Mouse (Mus musculus) stomach, embryonic 16.5 days (tissue): ENCODE results near the gene Osr1. TPM values are rescaled to one million over a fixed set of nuclear protein-coding genes. Genes with fewer than 3 reads are reported as not detected.
A peak's percentile ranks its signal among the peaks of the same experiment; 100 is the strongest.

Experiments
- ATAC-seq: fragments of 200-750 bp; cut with Nextera tagmentation; 2 replicates; pipeline ENCODE4 v1.8.0; 2017; ENCODE audit warnings: moderate number of reproducible peaks, moderate TSS enrichment; ENCODE audit not compliant: insufficient read depth, low FRiP score
- H3K27ac ChIP-seq: fragments of 300-500 bp; sonication (generic); 2 replicates; pipeline ENCODE4 v1.5.1; 2014; ENCODE audit warnings: low read length
- H3K27me3 ChIP-seq: fragments of 300-500 bp; sonication (generic); 2 replicates; pipeline ENCODE4 v1.6.1; 2014; ENCODE audit warnings: low read length, control low read depth, mixed read lengths; ENCODE audit not compliant: control insufficient read depth, insufficient read depth
- H3K36me3 ChIP-seq: fragments of 300-500 bp; sonication (generic); 2 replicates; pipeline ENCODE4 v1.6.1; 2014; ENCODE audit warnings: low read length; ENCODE audit not compliant: control insufficient read depth, insufficient read depth
- H3K4me1 ChIP-seq: fragments of 300-500 bp; sonication (generic); 2 replicates; pipeline ENCODE4 v1.6.1; 2014; ENCODE audit warnings: low read length, control low read depth, mixed read lengths; ENCODE audit not compliant: control insufficient read depth, insufficient read depth
- H3K4me2 ChIP-seq: fragments of 300-500 bp; sonication (generic); 2 replicates; pipeline ENCODE4 v1.6.1; 2014; ENCODE audit warnings: low read depth, low read length, mixed read lengths
- H3K4me3 ChIP-seq: fragments of 300-500 bp; sonication (generic); replicated peaks from 2 replicates; pipeline ENCODE4 v1.5.1; 2014; ENCODE audit warnings: mild to moderate bottlenecking, low read length
- H3K9ac ChIP-seq: fragments of 300-500 bp; sonication (generic); 2 replicates; pipeline ENCODE4 v1.6.1; 2014; ENCODE audit warnings: low read length
- H3K9me3 ChIP-seq: fragments of 300-500 bp; sonication (generic); replicated peaks from 2 replicates; pipeline ENCODE4 v1.6.1; 2016; ENCODE audit warnings: low read length, control low read depth; ENCODE audit not compliant: control insufficient read depth
- WGBS: fragments of 180-500 bp; shearing (Covaris S2); extraction: QIAGEN DNeasy Blood & Tissue Kit; methylation state at CpG from one replicate; pipeline ENCODE4 v1.1.7; 2014; 5-methylcytosine and 5-hydroxymethylcytosine counted together
- polyA plus RNA-seq: library from polyadenylated mRNA; unstranded; fragments of >200 nt; fragmentation: Nextera tagmentation; extraction: Ambion mirVana; gene quantifications from 2 replicates; pipeline ENCODE4 v1.2.1, GENCODE M21; 2015

The Osr1 gene
- polyA plus RNA-seq, result 37.6 and 39.8 TPM in 2 replicates

DNA sequence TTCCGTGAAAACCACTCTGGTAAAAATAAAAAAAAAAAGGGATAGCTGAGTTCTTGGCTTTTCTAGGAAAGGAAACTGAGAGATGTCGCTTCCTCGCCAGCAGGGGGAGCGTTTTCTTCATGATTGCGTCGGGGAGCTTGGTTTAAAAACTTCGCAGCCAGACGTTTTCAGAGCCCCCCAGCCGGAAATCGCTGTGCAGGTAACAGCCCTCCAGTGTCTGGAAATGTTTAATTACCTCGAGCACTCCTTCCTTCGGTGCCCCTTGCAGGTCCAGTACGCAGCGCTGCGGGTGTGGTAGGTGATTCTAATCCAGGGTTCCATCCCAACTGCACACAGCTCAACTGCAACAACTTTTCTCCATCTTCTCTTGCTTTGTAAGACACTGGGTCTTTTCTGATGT is at the start of gene Osr1:
TSS of gene Osr1 (plus strand) at position 146 of the 400 bp plus-strand sequence.
- Histone ChIP-seq H3K27ac (no peak within 1 kb of the TSS), H3K4me3 (peak within 1 kb of the TSS; percentile 56), H3K4me2 (peak within 1 kb of the TSS; percentile 88), H3K27me3 (peaks cover 12% of the 10 kb centered on the region), H3K4me1 (peaks cover 14% of the 10 kb centered on the region; the same call in 1 of the 2 replicates), H3K36me3 (no peaks in the 10 kb centered on the region), H3K9me3 (no peaks in the 10 kb centered on the region), H3K9ac (peak within 1 kb of the TSS; percentile 54)
- ATAC-seq, result no peak
- under 1% methylated on average over 15 of the region's 15 CpGs for WGBS

DNA sequence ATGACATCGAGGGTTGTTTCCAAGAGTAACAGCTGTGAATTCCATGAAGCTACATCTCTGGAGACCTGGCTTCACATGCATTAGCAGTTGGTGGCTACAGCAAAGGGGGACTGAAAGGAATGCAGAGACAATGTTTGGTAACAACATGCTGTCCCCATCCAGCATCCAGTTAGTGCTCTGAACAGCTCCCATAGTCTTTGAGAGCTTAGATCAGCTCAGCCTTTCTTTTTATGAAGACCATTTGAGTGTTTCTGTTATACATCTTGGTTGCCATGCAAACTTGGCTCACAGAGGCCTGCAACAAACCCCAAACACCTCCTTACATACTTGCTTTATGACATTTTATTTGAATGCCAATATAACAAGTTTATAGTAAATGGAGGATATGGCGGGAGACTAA is 19.6 kb upstream of the Osr1 start:
- 82% methylated on average over 2 of the region's 2 CpGs for WGBS
- Histone ChIP-seq H3K4me2 (no peak overlapping the region), H3K27me3 (no peaks in the 10 kb centered on the region), H3K36me3 (no peaks in the 10 kb centered on the region), H3K9me3 (no peaks in the 10 kb centered on the region), H3K4me1 (no peaks in the 10 kb centered on the region), H3K4me3 (no peak overlapping the region), H3K27ac (no peak overlapping the region), H3K9ac (no peak overlapping the region)
- no peak for ATAC-seq

DNA sequence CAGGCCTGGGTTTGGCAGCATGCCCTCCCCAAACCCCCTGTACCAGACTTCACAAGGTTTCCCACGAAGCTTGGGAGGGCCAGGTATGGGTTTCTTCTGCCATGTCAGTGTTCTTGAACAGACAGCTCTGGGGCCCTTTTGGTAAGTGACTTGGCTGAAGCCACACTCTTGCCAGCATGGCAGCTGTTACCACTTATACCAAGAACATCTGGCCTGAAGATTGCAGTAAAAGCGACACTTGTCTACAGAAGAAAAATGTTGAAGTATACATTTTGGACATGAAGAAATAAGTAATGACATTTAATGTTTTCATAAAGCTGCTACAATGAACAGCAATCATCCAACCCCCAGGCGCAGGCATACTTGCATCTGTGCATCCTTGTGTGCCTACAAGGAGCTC is 5.0 kb upstream of the Osr1 start:
- no peak overlapping the region for H3K9ac ChIP-seq
- no peaks in the 10 kb centered on the region for H3K27me3 ChIP-seq
- 61% methylated on average over 3 of the region's 3 CpGs for WGBS
- no peak overlapping the region for H3K27ac ChIP-seq
- H3K4me1 ChIP-seq, result no peaks in the 10 kb centered on the region
- H3K4me2 ChIP-seq, result no peak overlapping the region
- no peak overlapping the region for H3K4me3 ChIP-seq
- H3K36me3 ChIP-seq, result no peaks in the 10 kb centered on the region
- H3K9me3 ChIP-seq, result no peaks in the 10 kb centered on the region
- no peak for ATAC-seq

GRCm38 (mm10) chr12:9570496-9570995 is 630 bp downstream of the Osr1 start:
- Histone ChIP-seq H3K4me2 (peak overlapping the region; percentile 88), H3K4me3 (peak overlapping the region; percentile 56), H3K27me3 (peaks cover 12% of the 10 kb centered on the region), H3K4me1 (peaks cover 14% of the 10 kb centered on the region; the same call in 1 of the 2 replicates), H3K36me3 (no peaks in the 10 kb centered on the region), H3K27ac (no peak overlapping the region), H3K9ac (peak overlapping the region; percentile 54), H3K9me3 (no peaks in the 10 kb centered on the region)
- 3% methylated on average over 17 of the region's 17 CpGs for WGBS
- ATAC-seq, result no peak

- ATAC-seq, result no peak
- peak overlapping the region; percentile 18; the same call in 1 of the 2 replicates for H3K9ac ChIP-seq
- H3K4me2 ChIP-seq, result peak overlapping the region; percentile 88
- 34% methylated on average over 13 of the region's 13 CpGs for WGBS
- peaks cover 14% of the 10 kb centered on the region; the same call in 1 of the 2 replicates for H3K4me1 ChIP-seq
- H3K27me3 ChIP-seq, result peaks cover 16% of the 10 kb centered on the region
- H3K36me3 ChIP-seq, result no peaks in the 10 kb centered on the region
- H3K27ac ChIP-seq, result no peak overlapping the region
- H3K4me3 ChIP-seq, result no peak overlapping the region
- no peaks in the 10 kb centered on the region for H3K9me3 ChIP-seq
Measured at GRCm38 (mm10) chr12:9571276-9571940, 1.5 kb downstream of the Osr1 start.

DNA sequence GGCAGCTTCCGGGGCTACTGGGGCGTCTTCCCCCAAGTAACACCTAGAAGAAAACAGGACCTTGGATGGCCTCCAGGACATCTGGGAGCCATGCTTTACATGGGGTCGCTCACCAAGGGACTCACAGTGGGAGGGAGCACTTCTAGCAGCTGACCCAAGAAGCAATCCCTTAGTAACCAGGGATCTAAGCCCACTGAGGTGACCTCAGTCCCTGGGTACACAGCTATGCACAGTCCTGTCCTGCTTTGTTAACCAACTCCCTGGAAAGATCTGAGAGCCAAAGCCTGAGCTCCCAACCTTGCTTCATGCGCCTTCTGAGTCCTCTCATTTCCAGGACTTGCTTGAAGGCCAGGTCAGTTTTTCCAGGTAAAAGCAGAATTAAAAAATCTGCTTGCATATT is 2.1 kb downstream of the Osr1 start:
- H3K4me1 ChIP-seq, result peaks cover 14% of the 10 kb centered on the region; the same call in 1 of the 2 replicates
- no peak overlapping the region for H3K4me3 ChIP-seq
- no peak overlapping the region for H3K27ac ChIP-seq
- whole genome bisulfite sequencing, result 73% methylated on average over 4 of the region's 4 CpGs
- H3K4me2 ChIP-seq, result no peak overlapping the region
- no peak for ATAC-seq
- H3K9me3 ChIP-seq, result no peaks in the 10 kb centered on the region
- H3K27me3 ChIP-seq, result peaks cover 19% of the 10 kb centered on the region
- no peak overlapping the region for H3K9ac ChIP-seq
- H3K36me3 ChIP-seq, result no peaks in the 10 kb centered on the region

DNA sequence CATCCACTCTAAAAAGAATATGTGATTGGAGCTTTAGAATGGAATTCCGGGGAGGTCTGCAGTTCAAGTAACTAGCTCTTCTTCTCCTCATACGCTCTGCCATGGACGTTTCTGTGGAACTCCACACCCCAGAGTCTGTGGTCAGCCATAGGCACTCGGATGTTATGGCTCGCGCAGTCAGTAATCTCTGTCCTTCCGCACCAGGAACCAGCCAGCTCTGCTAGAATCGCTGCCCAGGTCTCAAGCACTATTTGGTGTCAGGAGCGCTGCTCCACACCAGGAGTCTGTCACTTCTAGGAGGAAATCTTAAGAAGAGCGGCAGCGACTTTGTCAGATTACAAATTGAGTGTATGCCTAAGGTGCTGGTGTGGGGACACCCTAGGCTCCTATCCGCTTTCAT is 3.8 kb downstream of the Osr1 start:
- Histone ChIP-seq H3K4me2 (peak overlapping the region; percentile 57), H3K27ac (peak overlapping the region; percentile 39; the same call in 1 of the 2 replicates), H3K27me3 (peaks cover 23% of the 10 kb centered on the region), H3K9me3 (no peaks in the 10 kb centered on the region), H3K4me1 (peaks cover 14% of the 10 kb centered on the region; the same call in 1 of the 2 replicates), H3K4me3 (peak overlapping the region; percentile 64), H3K36me3 (no peaks in the 10 kb centered on the region), H3K9ac (peak overlapping the region; percentile 81)
- no peak for ATAC-seq
- WGBS, result 9% methylated on average over 12 of the region's 12 CpGs

DNA sequence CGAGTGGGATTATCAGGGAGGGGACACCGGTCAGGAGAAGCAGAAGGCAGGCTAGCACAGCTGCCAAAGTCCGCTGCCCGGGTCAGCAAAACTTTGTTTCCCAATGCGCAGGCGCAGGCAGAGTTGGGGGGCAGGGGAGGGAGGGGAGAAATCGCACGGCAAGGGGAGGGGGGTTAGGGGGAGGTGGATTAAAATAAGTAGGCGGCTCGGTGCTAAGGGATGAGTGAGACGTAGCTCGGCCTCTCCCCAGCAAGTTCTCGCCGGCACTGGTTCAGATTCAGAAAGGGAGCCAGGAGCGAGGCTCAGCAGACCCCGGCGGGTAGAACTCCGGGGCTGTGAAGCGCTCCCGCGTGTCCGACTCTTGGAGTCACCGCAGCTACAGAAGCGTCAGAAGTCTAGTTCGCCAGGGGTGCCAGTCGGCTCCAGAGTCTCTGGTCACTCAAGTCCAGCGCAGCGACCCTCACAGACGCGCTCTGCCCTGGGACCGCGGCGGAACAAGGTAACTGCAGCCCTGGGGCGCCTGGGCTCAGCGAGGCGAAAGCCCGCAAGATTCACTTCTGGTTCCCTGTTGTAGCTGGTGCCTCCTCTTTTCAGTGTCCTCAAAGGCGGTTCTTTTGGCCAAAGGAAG is 4.4 kb downstream of the Osr1 start:
- peaks cover 29% of the 10 kb centered on the region for H3K27me3 ChIP-seq
- H3K27ac ChIP-seq, result peak overlapping the region; percentile 76
- WGBS, result under 1% methylated on average over 38 of the region's 38 CpGs

More for the DNA sequence above, 4.4 kb downstream of the Osr1 start:
- ATAC-seq, result peak; percentile 81
- peaks cover 14% of the 10 kb centered on the region; the same call in 1 of the 2 replicates for H3K4me1 ChIP-seq
- H3K36me3 ChIP-seq, result no peaks in the 10 kb centered on the region
- peak overlapping the region; percentile 57 for H3K4me2 ChIP-seq
- peak overlapping the region; percentile 81 for H3K9ac ChIP-seq
- no peaks in the 10 kb centered on the region for H3K9me3 ChIP-seq
- H3K4me3 ChIP-seq, result peak overlapping the region; percentile 64
